Mouse (Mus musculus): ENCODE measurements around the gene Stam2.

Gene Stam2

DNA sequence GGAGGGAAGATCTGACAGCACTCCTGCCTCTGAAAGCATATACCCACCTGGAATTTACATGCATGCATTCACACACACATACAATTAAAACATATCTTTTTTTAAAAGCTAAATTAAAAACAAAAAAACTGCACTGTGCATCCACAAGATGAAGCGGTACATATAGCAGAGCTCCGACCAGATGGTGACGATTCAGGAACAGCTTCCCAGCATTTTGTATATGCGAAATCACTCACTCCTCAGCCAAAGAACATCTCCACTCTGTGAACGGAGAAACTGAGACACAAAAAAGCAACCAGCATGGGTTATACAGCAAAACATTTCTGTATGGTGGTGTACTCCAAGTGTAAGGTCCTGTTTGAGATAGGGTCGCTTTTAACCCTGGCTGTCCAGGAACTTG lies 11.2 kb downstream of the Stam2 start:
- DNase-seq (ENCODE audit: low read depth, low spot score), result no peak

DNA sequence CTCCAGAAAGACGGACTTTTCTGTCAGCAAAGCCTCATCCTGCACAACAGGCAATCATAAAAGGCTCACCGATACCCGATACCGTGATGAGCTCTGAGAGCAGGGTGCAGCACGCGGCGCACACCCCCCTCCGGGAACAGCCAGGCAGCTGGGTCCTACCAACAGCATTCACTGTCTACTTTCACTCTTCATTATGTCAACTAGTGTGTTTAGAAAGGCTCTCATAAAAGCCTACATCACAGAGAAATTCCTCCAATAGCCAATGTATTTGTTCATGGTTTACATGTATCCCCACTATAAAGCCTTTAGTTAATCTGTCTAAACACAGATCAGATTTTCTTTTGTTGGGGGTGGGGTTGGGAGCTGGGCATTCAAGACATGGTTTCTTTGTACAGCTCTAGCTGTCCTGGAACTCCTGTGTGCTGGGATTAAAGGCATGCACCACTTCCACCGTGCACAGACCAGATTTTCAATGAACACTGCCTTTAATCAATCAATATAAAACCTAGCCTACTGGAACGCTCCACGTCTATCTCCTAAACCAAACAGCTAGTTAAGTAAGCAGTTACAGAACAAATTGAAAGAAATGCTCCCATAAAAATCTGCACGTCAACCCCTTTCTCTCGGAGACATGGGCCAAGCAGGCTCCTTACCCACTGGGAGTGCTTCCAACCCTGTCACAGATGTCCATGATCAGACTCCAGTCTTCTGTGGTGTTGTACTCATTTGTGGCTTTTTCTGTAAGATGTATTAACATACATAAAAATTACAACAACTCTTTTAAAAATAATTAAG lies 21.7 kb downstream of the Stam2 start:
- no peak for DNase-seq (ENCODE audit: low read depth, low spot score)

DNA sequence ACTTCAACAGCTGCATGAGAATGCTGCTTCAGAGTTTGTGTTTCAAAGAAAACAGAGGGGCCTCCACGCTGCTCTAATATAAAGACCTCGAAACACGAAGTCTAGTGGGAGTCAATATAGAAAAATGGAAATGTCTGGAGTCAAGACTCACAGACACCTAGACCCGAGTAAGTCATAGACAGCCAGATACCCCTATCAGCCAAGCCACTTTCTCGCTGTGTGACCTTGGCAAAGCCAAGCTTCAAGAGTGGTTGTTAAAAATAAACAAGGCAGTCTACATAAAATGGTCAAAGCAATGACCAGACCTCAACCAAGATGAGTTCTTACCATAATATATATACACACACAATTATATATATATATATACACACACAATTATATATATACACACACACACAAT lies 25.0 kb downstream of the Stam2 start:
- DNase-seq (ENCODE audit: low read depth, low spot score), result no peak

DNA sequence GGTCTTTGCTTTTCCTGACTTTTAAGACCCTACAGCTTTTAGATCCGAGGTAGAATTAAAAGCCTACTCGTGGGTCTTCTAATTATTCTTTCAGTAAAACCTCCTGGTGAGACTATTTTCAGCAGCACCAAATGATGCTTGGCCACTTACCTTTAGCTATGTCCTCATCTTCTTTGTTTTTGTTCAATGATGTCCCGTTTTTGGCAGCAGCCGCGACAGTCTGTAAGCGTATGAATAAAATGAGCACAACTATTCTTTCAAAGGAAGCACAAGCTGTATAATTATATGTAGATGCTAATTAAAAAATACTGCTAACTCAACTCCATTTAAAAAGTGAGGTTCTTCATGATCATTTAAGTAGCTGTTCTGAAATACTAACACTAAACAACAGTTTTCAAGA lies 26.5 kb downstream of the Stam2 start:
- DNase-seq (ENCODE audit: low read depth, low spot score), result no peak

DNA sequence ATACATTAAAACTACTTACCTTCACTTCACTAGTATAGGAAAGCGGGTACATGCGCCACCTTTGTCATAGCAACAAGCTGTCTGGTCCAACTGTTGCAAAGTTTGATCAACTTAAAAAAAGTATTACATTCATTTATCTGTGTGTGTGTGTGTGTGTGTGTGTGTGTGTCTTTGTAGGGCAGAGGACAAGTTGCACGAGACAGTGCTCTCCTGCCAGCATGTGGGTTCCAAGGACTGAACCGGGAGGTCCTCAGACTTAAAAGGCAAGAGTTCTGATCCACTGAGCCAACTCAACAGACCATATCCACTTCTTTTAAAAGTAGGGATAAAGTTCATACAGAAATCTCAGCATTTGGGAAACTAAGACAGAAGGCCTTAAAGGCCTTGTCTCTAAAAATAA lies 28.0 kb downstream of the Stam2 start:
- DNase-seq (ENCODE audit: low read depth, low spot score), result no peak

DNA sequence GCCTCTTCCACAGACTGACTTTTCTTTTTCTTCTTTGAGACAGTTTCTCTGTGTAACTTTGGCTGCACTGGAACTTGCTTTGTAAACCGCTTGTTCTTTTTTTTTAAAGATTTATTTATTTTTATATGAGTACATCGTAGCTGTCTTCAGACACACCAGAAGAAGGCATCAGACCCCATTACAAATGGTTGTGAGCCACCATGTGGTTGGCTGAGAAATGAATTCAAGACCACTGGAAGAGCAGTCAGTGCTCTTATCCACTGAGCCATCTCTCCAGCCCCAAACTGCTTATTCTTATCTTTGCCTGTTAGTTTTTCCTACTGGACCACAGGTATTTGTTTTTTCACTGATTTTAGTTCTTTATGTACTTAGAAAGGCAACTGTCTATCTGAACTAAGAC lies 31.3 kb downstream of the Stam2 start:
- no peak for DNase-seq (ENCODE audit: low read depth, low spot score)

DNA sequence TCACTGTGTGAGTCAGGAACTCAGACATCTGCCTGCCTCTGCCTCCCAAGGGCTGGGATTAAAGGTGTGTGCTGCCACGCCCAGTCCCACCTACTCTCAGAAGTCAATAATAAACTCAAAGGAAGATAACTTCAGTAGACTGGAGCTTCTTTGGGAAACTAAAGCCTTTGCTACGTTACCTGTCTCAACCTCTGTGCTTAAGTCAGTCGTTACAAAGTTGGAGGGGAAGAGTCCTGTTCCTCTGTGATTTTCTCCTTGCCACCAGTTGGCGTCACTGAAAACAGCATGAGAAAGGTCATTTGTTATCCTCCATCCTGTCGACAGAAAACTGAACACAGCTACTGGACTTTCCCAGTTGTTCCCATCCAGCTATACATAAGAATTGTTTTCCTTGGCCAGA lies 32.7 kb downstream of the Stam2 start:
- no peak for DNase-seq (ENCODE audit: low read depth, low spot score)

DNA sequence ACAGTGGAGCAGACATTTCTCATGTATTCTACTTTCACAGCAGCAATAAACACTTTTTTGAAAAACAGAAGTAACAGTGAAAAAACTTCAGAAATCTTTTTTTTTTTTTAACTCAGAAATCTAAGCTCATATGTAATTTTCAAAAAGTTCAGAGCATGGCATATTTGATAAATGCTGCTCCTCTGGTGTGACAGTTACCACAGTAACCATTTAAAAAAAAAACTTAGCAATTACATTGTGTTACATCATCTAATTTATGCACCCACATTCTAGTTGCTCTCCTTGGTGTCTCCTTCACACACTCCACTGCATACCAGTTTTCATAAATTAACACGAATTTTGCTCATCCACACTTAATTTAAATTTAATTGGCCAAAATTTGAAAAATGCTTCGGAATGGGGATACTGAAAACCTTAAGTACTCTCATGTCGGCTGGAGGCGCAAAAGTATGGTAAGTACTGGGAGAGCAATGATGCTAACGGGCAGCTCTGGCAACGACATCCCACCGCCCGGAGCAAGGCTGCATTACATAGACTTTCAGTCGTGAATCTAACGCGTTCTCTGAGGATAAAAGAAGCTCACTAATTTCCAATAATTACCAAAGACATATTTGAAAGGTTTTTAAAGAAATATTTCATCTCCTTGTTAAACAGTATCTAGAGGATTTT lies 40.6 kb downstream of the Stam2 start:
- no peak for DNase-seq (ENCODE audit: low read depth, low spot score)

DNA sequence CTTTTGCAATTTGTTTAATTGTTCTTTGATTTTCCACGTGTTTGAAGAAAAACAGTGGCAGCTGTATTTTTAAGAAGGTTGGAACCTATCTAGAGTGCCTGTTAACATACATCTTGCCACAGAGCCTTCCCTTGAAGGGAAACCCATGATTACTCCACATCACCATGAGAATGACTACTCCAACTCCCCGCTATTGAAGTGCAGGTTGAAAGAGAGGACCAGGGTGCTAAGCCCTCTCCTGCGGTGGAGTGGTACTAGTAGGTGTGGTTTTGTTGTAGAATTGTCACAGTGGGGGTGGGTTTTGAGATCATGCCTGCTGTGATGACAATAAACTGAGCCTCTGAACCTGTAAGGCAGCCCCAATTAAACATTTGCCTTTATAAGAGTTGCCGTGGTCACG lies 41.7 kb downstream of the Stam2 start:
- no peak for DNase-seq (ENCODE audit: low read depth, low spot score)

DNA sequence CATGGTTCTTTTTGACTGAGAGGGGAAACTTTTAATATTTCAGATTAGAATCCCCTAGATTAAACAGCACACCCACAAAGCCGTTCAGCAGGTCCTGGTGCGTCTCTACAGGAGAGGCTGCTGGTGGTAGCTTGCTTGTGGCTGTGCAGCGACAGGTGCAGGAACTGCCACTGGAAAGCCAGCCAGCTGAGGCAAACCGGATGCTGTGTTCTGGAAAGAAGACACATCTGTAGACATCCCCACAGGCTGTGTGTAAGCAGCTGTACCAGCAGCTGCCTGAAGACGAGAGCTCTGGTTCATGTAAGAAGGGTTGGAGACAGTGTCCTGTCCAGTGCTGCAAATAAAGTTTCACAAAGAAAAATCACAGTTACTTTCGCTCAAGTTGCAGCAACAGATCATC lies 47.5 kb downstream of the Stam2 start:
- DNase-seq (ENCODE audit: low read depth, low spot score), result no peak

DNA sequence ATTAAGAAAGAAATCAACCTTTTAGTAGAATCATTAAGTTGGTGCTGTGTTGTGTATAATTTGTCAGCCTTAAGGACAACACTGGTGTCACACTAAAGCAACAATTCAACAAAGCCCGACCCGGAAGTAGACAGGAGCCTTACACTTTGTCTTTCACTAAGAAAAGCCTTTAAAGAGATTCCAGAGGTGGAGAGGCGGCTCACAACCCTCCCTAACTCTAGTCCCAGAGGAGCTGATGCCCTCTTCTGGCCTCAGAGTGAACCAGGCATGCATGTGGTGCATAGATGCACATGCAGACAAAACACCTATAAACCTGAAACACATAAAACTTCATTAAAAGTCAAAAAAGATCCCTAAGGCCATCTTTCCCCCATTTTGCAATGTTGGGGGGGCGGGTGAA lies 50.3 kb downstream of the Stam2 start:
- DNase-seq (ENCODE audit: low read depth, low spot score), result no peak

DNA sequence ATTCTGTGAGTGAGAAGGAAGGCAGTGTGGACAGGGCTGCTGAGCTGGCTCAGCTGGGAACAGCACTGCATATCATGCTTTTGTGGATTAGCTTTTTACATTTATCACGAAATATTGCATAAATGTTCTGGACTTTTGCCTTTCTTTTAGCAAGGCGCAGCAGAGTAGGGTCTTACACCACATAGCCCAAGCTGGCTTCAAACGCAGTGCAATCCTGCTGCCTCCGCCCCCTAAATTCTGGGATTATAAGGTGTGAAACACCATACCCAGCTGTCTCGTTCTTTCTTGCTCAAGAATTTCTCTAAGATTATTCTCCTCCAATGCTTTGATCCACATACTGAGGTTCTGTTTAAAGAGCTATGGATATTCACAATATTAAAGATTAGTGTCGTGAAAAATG lies 55.5 kb downstream of the Stam2 start:
- DNase-seq (ENCODE audit: low read depth, low spot score), result no peak

DNA sequence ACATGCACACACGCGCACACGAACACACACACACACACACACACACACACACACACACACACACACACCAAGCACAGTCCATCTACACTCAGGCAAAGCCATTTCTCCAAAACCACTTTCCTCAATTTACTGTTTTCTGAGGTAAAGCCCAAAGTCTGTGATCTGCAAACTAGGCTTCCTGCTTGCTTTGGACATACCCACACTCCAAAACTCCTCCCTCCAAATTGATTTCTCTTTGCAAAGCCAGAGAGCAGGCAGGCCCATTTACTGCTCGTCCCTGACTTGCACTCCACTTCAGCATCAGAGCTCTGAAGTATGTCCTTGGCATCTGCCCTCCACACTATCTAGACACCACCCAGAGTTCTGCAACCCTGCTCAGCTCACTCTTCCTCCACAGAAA lies 64.5 kb downstream of the Stam2 start:
- no peak for DNase-seq (ENCODE audit: low read depth, low spot score)

DNA sequence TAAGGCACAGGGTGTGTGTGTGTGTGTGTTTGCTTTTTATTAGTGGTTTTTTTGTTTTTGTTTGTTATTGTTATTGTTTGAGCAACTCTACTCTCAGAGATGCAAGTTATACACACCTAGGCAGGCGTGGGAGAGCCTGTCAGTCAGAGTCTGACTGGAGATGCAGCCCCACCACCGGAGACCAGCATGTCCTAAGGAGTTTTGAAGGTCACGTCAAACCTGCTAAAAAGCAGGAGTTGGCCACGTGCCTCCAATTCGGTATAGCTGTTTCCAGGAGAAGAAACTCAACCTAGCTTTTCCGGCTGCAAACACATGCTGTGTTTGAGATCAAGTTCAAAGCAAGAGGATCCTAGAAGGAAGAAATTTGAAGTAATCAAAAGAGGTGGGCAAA lies 65.2 kb downstream of the Stam2 start:
- no peak for DNase-seq (ENCODE audit: low read depth, low spot score)

DNA sequence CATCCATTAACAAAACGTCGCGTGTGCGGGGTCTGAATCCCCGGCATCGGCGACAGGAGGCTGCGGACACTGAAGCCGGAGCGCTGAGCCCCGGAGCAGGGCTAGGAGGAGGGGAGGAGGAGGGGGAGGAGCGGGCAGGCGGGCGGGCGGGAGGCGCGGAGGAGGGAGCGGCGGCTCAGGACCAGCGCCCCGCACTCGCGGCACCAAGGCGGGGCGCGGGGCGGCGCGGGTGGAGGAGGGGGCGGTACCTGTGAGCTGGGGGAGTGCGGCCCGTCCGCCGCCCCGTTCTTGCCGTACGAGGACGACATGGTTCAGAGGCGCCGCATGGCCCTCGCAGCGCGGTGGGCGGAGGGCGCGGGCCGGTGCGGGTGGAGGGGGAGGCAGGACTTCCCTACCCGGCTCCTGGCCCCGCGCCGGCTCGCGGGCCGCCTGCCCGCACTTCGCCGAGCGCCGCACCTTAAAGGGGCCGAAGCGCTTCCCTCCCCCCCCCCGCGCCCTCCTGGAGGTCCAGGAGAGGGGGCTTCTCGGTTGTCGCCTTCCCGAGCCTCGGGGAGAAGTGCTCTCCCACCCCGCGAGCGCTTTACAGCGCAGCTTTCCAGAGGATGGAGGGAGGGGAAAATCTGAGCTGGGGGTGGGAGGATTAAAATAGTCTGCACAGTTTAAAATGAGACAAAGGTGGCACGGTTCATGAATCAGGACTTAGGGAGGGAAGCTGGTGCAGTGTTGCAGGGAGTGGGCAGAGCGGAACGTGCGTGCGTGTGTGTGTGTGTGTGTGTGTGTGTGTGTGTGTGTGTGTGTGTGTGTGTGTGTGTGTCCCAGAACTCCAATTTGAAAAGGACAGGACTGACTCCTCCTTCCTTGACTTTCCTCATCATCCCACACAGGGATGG lies 65.8 kb downstream of the Stam2 start, which contains the start of gene Cacnb4:
Gene Cacnb4 (minus strand): TSS at position 809 of the 890 bp plus-strand sequence.
- no peak for DNase-seq (ENCODE audit: low read depth, low spot score)

DNA sequence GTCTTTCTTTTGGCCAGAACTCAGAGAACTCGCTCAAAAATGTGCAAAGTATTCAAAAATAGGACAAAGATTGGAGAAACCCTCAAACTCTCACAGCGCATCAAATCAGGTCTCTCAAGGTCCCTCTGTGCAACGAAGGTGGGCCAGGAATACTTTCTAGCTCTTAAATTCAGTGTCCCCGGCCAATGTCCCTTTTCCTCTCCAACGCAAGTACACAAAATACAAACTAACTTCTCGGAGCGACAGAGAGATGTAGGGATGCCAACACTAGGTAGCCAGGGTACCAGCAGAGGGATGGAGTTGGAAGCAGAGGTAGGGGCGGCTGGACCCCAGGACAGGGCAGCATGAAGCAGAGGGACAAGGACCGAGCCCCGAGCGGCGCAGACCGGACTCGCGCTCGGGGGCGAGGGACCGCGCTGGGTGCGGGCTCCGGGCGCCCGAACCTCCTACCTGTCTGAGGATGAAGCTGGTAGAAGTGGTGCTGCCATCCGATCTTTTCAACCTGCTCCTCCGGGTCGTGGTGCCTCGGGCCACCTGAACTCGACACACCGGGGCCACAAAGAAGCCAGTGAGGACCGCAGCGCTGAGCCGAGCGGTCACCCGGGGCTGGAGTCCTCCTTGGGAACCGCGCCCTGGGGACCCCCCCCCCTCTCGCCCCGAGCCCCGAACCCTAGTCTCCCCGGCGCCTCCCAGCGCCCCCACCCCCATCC lies 66.6 kb downstream of the Stam2 start:
- DNase-seq (ENCODE audit: low read depth, low spot score), result no peak

DNA sequence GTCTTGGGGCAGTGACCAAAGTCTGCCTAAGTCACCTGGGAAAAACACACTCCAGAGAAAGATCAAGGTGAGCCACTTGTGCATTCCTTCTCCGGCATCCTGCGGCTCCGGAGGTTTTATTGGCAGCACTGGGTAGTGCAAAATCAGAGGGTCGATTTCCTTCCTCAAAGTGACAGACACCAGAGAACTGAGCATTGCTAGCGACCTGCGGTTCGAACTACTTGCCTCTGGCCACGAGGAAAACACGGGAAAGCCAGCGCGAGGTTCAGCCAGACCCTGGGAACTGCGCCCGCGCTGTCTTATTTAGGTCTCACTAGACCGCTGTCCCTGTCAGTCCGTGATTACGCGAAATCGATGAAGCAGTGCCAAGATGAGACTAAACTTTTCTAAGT lies 67.2 kb downstream of the Stam2 start:
- no peak for DNase-seq (ENCODE audit: low read depth, low spot score)

DNA sequence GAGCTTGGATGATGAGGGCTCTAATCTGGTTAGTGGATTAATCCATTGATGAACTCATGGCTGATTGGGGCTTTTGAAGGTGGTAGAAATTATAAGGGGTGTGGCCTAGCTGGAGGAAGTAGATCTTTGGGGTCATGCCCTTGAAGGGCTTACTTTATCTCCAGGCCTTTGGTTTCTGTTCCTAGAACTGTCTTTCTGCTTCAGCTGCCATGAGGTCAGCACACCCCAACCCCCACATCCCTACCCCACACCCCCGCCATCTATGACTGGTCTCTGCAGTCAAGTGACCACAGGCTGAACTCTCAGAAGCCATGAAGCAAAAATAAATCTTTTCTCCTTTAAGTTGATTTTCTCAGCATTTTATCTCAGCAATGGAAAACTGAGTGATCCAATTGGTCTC lies 68.9 kb downstream of the Stam2 start:
- DNase-seq (ENCODE audit: low read depth, low spot score), result no peak

DNA sequence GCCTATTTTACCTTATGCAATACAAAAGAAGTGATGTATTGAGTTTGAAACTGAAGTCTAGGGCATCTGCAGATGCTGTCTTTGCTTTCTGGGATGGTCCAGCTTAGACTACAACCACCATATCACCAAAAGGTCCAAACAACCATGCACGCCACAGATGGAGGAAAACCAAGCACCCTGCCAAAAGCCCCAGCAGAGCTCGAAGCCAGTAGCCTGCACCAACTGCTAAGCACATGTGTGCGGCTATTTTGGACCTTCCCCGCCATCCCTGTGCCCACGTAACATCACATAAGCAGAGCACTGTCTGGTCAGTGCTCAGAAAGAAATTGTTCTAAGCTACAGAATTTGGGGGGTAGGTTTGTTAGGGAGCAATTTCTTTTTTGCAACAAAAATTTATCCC lies 71.3 kb downstream of the Stam2 start:
- no peak for DNase-seq (ENCODE audit: low read depth, low spot score)

DNA sequence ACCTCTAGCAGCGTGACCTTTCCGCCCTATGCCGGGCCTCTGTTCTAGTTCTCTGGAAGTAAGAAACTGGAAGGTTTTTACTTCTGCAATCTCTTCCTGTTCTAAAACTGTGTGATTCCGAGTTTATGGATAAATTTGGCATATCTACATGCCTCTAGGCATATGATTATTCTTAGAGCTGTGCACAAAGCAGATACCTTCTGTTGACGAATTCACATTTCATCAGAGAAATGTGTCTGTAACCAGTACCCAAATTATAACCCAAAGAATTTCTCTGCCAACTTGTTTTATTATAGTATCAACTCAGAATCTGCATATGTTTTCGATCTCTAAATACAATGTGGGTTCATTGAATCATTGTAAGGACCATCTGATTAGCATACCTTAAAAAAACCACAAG lies 73.6 kb downstream of the Stam2 start:
- no peak for DNase-seq (ENCODE audit: low read depth, low spot score)

DNA sequence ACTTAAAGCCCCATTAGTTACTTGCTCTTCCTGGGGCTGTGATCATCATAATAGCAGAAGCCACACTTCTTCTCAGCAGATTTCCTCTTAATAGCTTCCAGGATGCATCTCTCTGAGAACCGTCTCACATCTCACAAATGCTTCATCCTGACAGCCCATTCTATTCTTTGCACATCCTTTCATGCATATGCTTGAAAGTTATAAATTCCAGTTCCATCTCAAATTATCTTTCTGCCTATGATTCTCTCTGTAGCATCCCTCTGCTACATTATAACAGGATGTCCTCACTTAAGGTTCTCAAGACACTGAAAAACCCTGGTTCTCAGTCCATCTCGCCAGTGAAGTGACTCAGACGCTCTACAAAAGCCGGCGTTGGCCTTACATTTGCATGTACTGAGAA lies 85.4 kb downstream of the Stam2 start:
- no peak for DNase-seq (ENCODE audit: low read depth, low spot score)

DNA sequence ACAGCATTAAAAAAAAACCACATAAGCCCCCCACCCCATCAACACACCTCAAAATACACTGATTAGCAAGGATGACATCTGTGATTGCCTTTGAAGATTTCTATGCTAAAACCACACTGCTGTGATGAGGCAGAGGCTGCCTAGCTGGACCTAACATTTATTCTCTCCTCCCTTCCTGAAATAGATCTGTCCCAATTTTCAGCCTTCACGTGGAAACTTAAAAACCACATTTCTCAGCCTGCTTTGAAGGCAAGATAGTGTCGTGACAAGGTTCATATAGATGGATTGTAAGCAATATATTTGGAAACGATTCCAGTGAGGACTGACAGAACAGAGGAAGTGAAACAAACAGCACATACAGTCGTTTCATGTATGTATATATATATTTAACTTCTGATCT lies 87.5 kb downstream of the Stam2 start:
- no peak for DNase-seq (ENCODE audit: low read depth, low spot score)

All from WW6 (cell line).